Mouse (Mus musculus) C2C12 (cell line): ENCODE results near the gene Dhh.

ENCODE experiments used
- CTCF ChIP-seq: IDR thresholded peaks from one replicate; pipeline ENCODE4 v1.5.1; 2011; ENCODE audit not compliant: control insufficient read depth, insufficient read depth, insufficient read length
- MAX ChIP-seq: IDR thresholded peaks from one replicate; pipeline ENCODE4 v1.6.1; 2011; ENCODE audit warnings: mild to moderate bottlenecking, control low read depth
- MYOD1 ChIP-seq: IDR thresholded peaks from one replicate; pipeline ENCODE4 v1.6.1; 2011; ENCODE audit warnings: low read depth; ENCODE audit not compliant: control insufficient read depth, insufficient read length
- USF1 ChIP-seq: IDR thresholded peaks from one replicate; pipeline ENCODE4 v1.6.1; 2011; ENCODE audit warnings: low read depth, mild to moderate bottlenecking, control low read depth, moderate library complexity

GRCm38 (mm10) chr15:98891907-98892606, 6.3 kb downstream of the Dhh start:
- TF ChIP-seq CTCF (peak; percentile 68), USF1 (no peak), MYOD1 (no peak), MAX (peak; percentile 96)
